Comparison of ENCODE assay signal across 17 mouse cellular contexts in the genomic region with DNA sequence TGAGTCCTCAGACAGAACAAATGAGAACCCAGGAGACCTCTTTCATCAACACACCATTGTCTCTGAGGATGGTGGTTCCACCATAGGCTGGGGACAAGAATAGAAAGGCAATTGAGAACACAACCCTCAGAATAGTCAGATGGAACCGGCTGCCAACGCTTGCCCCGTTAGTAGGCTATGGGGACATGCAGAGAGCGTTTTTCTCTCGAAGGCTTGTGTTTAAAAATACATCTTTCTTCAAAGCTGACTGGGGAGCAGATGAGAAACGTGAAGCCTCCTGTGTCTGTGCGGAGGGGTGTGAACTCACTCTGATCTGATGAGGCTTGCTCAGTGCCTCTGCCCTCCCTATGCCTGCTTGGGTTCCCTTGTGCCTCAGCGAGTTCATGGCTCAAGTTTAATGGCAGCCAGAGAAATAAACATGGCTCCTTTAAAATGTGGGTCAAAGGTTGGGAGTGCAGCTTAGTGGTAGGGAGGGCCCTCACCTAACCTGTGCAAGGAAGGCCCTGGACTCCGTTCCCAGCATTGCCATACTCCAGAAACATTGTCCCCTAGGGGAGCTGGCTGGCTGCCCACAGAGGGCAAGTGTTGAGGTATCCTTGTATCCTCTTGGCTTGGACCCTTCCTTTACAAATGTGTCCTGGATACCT. TPM values are rescaled to one million over a fixed set of nuclear protein-coding genes. Genes with fewer than 3 reads are reported as not detected.
DNase-seq lines count a peak whose midpoint lies in the region; ATAC-seq lines count a peak whose summit lies in the region.
"Had no signal": no experiment of that assay in that cellular context is flagged by ENCODE, and none has a peak within 500 bp of the region (broad histone marks: within the 10 kb centered on the region; RNA-seq: fewer than 3 reads in every experiment).

No protein-coding gene starts in this region.

- H3K27ac ChIP-seq in heart, embryonic 11.5 days (ENCODE audit: low read depth, low read length) = peak overlapping the region; percentile 15; the same call in 1 of the 2 replicates
- H3K27ac ChIP-seq in heart, embryonic 10.5 days = no peak overlapping the region
- H3K27ac ChIP-seq: hindbrain, embryonic 14.5 days; kidney, postnatal 0 days; midbrain, embryonic 12.5 days had no signal

- WGBS in heart, embryonic 11.5 days (ENCODE audit: insufficient replicate concordance) = 54% methylated on average over 9 of the region's 9 CpGs
- WGBS in heart, embryonic 10.5 days = 63% methylated on average over 9 of the region's 9 CpGs

- H3K27me3 ChIP-seq in heart, embryonic 11.5 days (ENCODE audit: control insufficient read depth, insufficient read depth, low read length) = no peaks in the 10 kb centered on the region
- H3K27me3 ChIP-seq in heart, embryonic 10.5 days (ENCODE audit: insufficient read depth, poor library complexity, severe bottlenecking) = no peaks in the 10 kb centered on the region
- H3K27me3 ChIP-seq: midbrain, embryonic 12.5 days had no signal

- DNase-seq in heart, embryonic 10.5 days (ENCODE audit: low spot score) = no peak
- peak; percentile 55 to 69 for DNase-seq in left cerebral cortex, adult 9 months (ENCODE audit: low spot score in 2 of 2)
- DNase-seq in left cerebral cortex, postnatal 10 days (ENCODE audit: extremely low spot score in 1 of 2, low spot score in 2 of 2) = no peak
- DNase-seq in frontal cortex, postnatal 36 days (ENCODE audit: low spot score in 2 of 2) = peak; percentile 74 to 79
- DNase-seq in right cerebral cortex, adult 2 months (ENCODE audit: low spot score in 2 of 2) = peak; percentile 66 to 70
- no peak for DNase-seq in thymus, adult 18-20 months
- DNase-seq: adrenal gland, adult 2 months; cerebellum, adult 9-10 months; lung, postnatal 4 days; thymus, postnatal 25 days had no signal

- no peaks in the 10 kb centered on the region for H3K9me3 ChIP-seq in heart, embryonic 11.5 days (replicated peaks; ENCODE audit: control insufficient read depth, low read length)
- H3K9me3 ChIP-seq in heart, embryonic 10.5 days = no peaks in the 10 kb centered on the region
- H3K9me3 ChIP-seq: midbrain, embryonic 12.5 days had no signal

- no peaks in the 10 kb centered on the region for H3K36me3 ChIP-seq in heart, embryonic 11.5 days (ENCODE audit: control insufficient read depth, insufficient read depth, low read length)
- no peaks in the 10 kb centered on the region for H3K36me3 ChIP-seq in heart, embryonic 10.5 days
- H3K36me3 ChIP-seq: midbrain, embryonic 12.5 days had no signal

- no peak overlapping the region for H3K4me3 ChIP-seq in heart, embryonic 11.5 days (ENCODE audit: low read depth, low read length)
- H3K4me3 ChIP-seq in heart, embryonic 10.5 days = no peak overlapping the region
- H3K4me3 ChIP-seq: midbrain, embryonic 12.5 days had no signal

- H3K4me1 ChIP-seq in heart, embryonic 11.5 days (ENCODE audit: control insufficient read depth, insufficient read depth, low read length) = peaks cover 41% of the 10 kb centered on the region
- H3K4me1 ChIP-seq in heart, embryonic 10.5 days = peaks cover 63% of the 10 kb centered on the region

- no peak overlapping the region for H3K4me2 ChIP-seq in heart, embryonic 11.5 days
- H3K4me2 ChIP-seq: hindbrain, embryonic 14.5 days; midbrain, embryonic 12.5 days had no signal

- ATAC-seq in heart, embryonic 11.5 days (replicated peaks; ENCODE audit: insufficient number of reproducible peaks, low FRiP score, low TSS enrichment) = no peak
- ATAC-seq: CD4-positive, CD25-positive, alpha-beta regulatory T cell, adult 4 months; forebrain, embryonic 16.5 days; intestine, embryonic 16.5 days had no signal

- no peak overlapping the region for H3K9ac ChIP-seq in heart, embryonic 11.5 days (ENCODE audit: low read depth, low read length)
- H3K9ac ChIP-seq: hindbrain, embryonic 14.5 days; midbrain, embryonic 12.5 days had no signal

- intact Hi-C loops in left cerebral cortex, postnatal 10 days (cut with DNase I) = loop anchor here (10.0 kb wide), 1 partner anchor 136 kb away; no protein-coding TSS in a partner anchor

RNA-seq across cellular contexts. Expression of gene Tarbp1, which starts 53.7 kb away (rescaled TPM):
- 2.2 TPM in 2 replicates for polyA plus RNA-seq in heart, embryonic 11.5 days (2014; fragmentation: Nextera tagmentation; extraction: Ambion mirVana)
- 1.9 and 2.7 TPM in 2 replicates for polyA plus RNA-seq in heart, embryonic 10.5 days (2016; fragmentation: Nextera tagmentation; extraction: Ambion mirVana)
- 1 to 10 TPM; 3.7 to 4.5 TPM for total RNA-seq in left cerebral cortex, postnatal 10 days (2021)

Comparison
In these comparisons a context has a peak if more than half of its experiments do, and no peak if none do; other contexts are left out.
1. DNase-seq: peak in left cerebral cortex, adult 9 months (2 of 2), frontal cortex, postnatal 36 days (2 of 2) and right cerebral cortex, adult 2 months (2 of 2); none in heart, embryonic 10.5 days (single experiment), left cerebral cortex, postnatal 10 days (0 of 2) and thymus, adult 18-20 months (0 of 2).